Mouse (Mus musculus) neural tube, embryonic 11.5 days (tissue): ENCODE results near the gene Tvp23b. TPM values are rescaled to one million over a fixed set of nuclear protein-coding genes. Genes with fewer than 3 reads are reported as not detected.

Experiments used
- ATAC-seq: fragments of 200-750 bp; cut with Nextera tagmentation; 2 replicates; pipeline ENCODE4 v1.8.0; 2017; ENCODE audit warnings: moderate number of reproducible peaks, mild to moderate bottlenecking, moderate TSS enrichment, moderate library complexity; ENCODE audit not compliant: insufficient read depth, low FRiP score, low TSS enrichment
- DNase-seq: peaks from one replicate; pipeline ENCODE4 v3.0.0-alpha.2; 2015; ENCODE audit warnings: low spot score
- H3K27ac ChIP-seq: fragments of 300-500 bp; sonication (generic); 2 replicates; pipeline ENCODE4 v1.5.1; 2014; ENCODE audit warnings: low read depth, mild to moderate bottlenecking, low read length
- H3K27me3 ChIP-seq: fragments of 300-500 bp; sonication (generic); 2 replicates; pipeline ENCODE4 v1.6.1; 2014; ENCODE audit warnings: mild to moderate bottlenecking, low read length, mixed read lengths; ENCODE audit not compliant: control insufficient read depth, insufficient read depth
- H3K36me3 ChIP-seq: fragments of 300-500 bp; sonication (generic); 2 replicates; pipeline ENCODE4 v1.6.1; 2014; ENCODE audit warnings: mild to moderate bottlenecking, low read length, moderate library complexity, mixed read lengths; ENCODE audit not compliant: control insufficient read depth, insufficient read depth
- H3K4me1 ChIP-seq: fragments of 300-500 bp; sonication (generic); 2 replicates; pipeline ENCODE4 v1.6.1; 2014; ENCODE audit warnings: low read length, mixed read lengths; ENCODE audit not compliant: control insufficient read depth, insufficient read depth
- H3K4me2 ChIP-seq: fragments of 300-500 bp; sonication (generic); 2 replicates; pipeline ENCODE4 v1.6.1; 2014; ENCODE audit warnings: low read depth, mild to moderate bottlenecking, moderate library complexity
- H3K4me3 ChIP-seq: fragments of 300-500 bp; sonication (generic); 2 replicates; pipeline ENCODE4 v1.5.1; 2014; ENCODE audit warnings: low read depth, low read length
- H3K9ac ChIP-seq: fragments of 300-500 bp; sonication (generic); 2 replicates; pipeline ENCODE4 v1.6.1; 2014; ENCODE audit warnings: mild to moderate bottlenecking, low read length
- H3K9me3 ChIP-seq: fragments of 300-500 bp; sonication (generic); 2 replicates; pipeline ENCODE4 v1.6.1; 2016; ENCODE audit warnings: low read length; ENCODE audit not compliant: control insufficient read depth
- WGBS: fragments of 180-500 bp; shearing (Covaris S2); extraction: QIAGEN DNeasy Blood & Tissue Kit; methylation state at CpG from one replicate; pipeline ENCODE4 v1.1.7; 2014; 5-methylcytosine and 5-hydroxymethylcytosine counted together
- polyA plus RNA-seq: library from polyadenylated mRNA; unstranded; fragments of >200 nt; fragmentation: Nextera tagmentation; extraction: Ambion mirVana; gene quantifications from 2 replicates; pipeline ENCODE4 v1.2.1, GENCODE M21; 2014

Tvp23b gene
- polyA plus RNA-seq, 1 experiment from 2014 or later = 43.1 TPM

- no peak overlapping the region for H3K4me3 ChIP-seq
- no peak overlapping the region for H3K4me2 ChIP-seq
- H3K9ac ChIP-seq = no peak overlapping the region
- no peaks in the 10 kb centered on the region for H3K27me3 ChIP-seq
- no peak for DNase-seq
- no peak overlapping the region for H3K27ac ChIP-seq
- ATAC-seq = no peak
- peaks cover 7% of the 10 kb centered on the region for H3K4me1 ChIP-seq
- H3K9me3 ChIP-seq = no peaks in the 10 kb centered on the region
- 89% methylated on average over 1 of the region's 1 CpGs for WGBS
- H3K36me3 ChIP-seq = no peaks in the 10 kb centered on the region
These were observed 28.1 kb upstream of the Tvp23b start for GRCm38 (mm10) chr11:62851199-62851598.

DNA sequence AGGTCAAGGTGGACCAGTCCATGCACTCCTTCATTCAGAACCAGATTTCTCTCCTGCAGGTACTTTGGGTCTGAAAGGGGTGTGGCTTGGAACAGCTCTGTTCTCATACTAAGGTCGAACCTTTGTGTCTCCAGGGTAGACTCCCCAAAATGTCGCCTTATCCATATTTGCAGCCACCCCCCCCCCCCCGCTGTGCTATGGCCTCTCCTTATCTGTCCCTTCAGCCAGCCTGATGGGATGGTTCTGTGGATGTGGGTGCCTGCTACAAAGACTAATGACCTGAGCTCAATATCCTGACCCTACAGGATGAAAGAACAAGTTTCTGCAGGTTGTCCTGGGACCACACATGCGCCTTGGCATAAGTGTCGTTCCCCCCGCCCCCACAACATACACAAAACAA, 25.9 kb upstream of the Tvp23b start:
- ATAC-seq (no peak), DNase-seq (no peak)
- Histone ChIP-seq H3K9me3 (no peaks in the 10 kb centered on the region), H3K4me1 (peaks cover 2% of the 10 kb centered on the region; the same call in 1 of the 2 replicates), H3K36me3 (no peaks in the 10 kb centered on the region), H3K4me3 (no peak overlapping the region), H3K27ac (no peak overlapping the region), H3K4me2 (no peak overlapping the region), H3K9ac (no peak overlapping the region), H3K27me3 (no peaks in the 10 kb centered on the region)
- 90% methylated on average over 6 of the region's 6 CpGs for WGBS

- Histone ChIP-seq H3K27ac (no peak overlapping the region), H3K4me3 (no peak overlapping the region), H3K4me2 (no peak overlapping the region), H3K36me3 (no peaks in the 10 kb centered on the region), H3K9me3 (no peaks in the 10 kb centered on the region), H3K9ac (no peak overlapping the region), H3K27me3 (no peaks in the 10 kb centered on the region), H3K4me1 (no peaks in the 10 kb centered on the region)
- no peak for DNase-seq
- no peak for ATAC-seq
- WGBS = 84% methylated on average over 4 of the region's 4 CpGs
These were observed 13.7 kb upstream of the Tvp23b start for GRCm38 (mm10) chr11:62865562-62865961.

- Histone ChIP-seq H3K9me3 (no peaks in the 10 kb centered on the region), H3K4me2 (no peak overlapping the region), H3K27ac (no peak overlapping the region), H3K27me3 (no peaks in the 10 kb centered on the region), H3K4me3 (no peak overlapping the region), H3K9ac (no peak overlapping the region), H3K36me3 (no peaks in the 10 kb centered on the region), H3K4me1 (no peaks in the 10 kb centered on the region)
- WGBS = 84% methylated on average over 7 of the region's 7 CpGs
- no peak for DNase-seq
- ATAC-seq = no peak
These were observed 12.6 kb upstream of the Tvp23b start for GRCm38 (mm10) chr11:62866685-62867084.

DNA sequence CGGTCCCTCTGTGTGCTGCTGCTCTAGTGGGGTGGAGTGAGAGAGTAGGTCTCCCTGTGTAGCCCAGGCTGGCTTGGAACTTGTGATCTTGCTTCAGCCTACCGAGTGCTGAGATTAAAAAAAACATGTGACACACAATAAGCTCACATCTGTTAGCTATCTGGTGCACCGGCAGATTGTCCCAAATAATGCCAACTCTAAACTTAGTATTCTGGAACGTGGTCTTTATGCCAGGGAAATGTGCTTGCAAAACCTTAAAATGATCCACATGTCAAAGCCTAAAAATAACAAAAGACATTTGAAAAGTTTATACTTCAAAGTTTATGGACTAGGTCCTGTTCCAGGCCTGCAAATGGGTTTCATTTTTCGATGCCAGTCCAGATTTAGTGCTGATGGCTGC, 10.1 kb upstream of the Tvp23b start:
- Histone ChIP-seq H3K4me3 (no peak overlapping the region), H3K4me1 (no peaks in the 10 kb centered on the region), H3K27me3 (no peaks in the 10 kb centered on the region), H3K36me3 (no peaks in the 10 kb centered on the region), H3K9me3 (no peaks in the 10 kb centered on the region), H3K27ac (no peak overlapping the region), H3K4me2 (no peak overlapping the region), H3K9ac (no peak overlapping the region)
- ATAC-seq (no peak), DNase-seq (no peak)
- 80% methylated on average over 5 of the region's 5 CpGs for WGBS

- Histone ChIP-seq H3K4me3 (no peak overlapping the region), H3K27ac (no peak overlapping the region), H3K36me3 (no peaks in the 10 kb centered on the region), H3K27me3 (no peaks in the 10 kb centered on the region), H3K4me1 (no peaks in the 10 kb centered on the region), H3K9me3 (no peaks in the 10 kb centered on the region), H3K9ac (no peak overlapping the region), H3K4me2 (no peak overlapping the region)
- ATAC-seq = no peak
- 87% methylated on average over 8 of the region's 8 CpGs for WGBS
- DNase-seq = no peak
These were observed 9.4 kb upstream of the Tvp23b start for GRCm38 (mm10) chr11:62869715-62870371.

DNA sequence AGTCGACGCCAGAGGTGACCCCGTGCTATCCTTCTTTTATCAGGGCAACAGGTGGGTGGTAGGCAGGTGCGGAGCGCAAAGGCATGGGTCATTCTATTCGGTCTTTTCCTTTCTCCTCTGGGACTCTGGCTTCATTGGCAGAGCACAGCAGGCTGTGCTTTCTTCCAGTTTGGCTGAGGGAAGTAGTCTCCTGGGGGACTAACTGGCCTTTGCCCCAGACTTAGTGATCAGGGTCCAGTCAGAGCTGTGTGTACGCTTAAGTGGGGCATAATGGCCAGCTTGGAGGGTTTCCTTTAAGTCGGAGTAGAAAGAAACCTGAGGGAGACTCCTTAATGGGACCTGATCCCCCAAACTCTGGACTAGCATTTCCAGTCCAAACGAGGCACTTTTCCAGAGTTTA, 5.8 kb upstream of the Tvp23b start:
- ATAC-seq = no peak
- Histone ChIP-seq H3K27ac (no peak overlapping the region), H3K9ac (no peak overlapping the region), H3K9me3 (no peaks in the 10 kb centered on the region), H3K4me3 (no peak overlapping the region), H3K4me1 (no peaks in the 10 kb centered on the region), H3K27me3 (no peaks in the 10 kb centered on the region), H3K4me2 (no peak overlapping the region), H3K36me3 (no peaks in the 10 kb centered on the region)
- DNase-seq = no peak
- WGBS = 77% methylated on average over 9 of the region's 9 CpGs

GRCm38 (mm10) chr11:62875696-62876095, 3.6 kb upstream of the Tvp23b start:
- no peak overlapping the region for H3K4me2 ChIP-seq
- H3K9ac ChIP-seq = no peak overlapping the region
- H3K4me3 ChIP-seq = no peak overlapping the region
- H3K36me3 ChIP-seq = no peaks in the 10 kb centered on the region
- no peak overlapping the region for H3K27ac ChIP-seq
- WGBS = 80% methylated on average over 1 of the region's 1 CpGs
- no peaks in the 10 kb centered on the region for H3K4me1 ChIP-seq
- no peak for ATAC-seq
- no peaks in the 10 kb centered on the region for H3K9me3 ChIP-seq
- no peak for DNase-seq
- no peaks in the 10 kb centered on the region for H3K27me3 ChIP-seq

DNA sequence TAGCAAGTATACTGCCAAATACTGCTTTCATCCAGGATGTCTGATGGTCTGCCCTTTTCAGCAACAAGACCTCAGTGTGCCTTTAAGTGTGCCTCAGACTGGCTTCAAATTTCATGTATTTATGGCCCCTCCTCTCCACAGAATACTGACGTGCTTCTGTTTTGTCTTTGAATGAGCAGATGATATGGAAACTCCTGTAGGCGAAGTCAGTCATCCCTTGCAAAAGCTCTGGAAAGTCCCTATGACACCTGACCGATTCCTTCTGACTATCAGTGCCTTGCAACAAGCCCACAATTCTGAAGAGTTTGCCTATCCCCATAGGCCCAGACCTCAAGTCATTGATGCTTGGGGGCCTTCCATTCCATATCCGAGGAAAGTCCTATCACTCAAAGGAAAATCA, 2.8 kb upstream of the Tvp23b start:
- no peak for ATAC-seq
- Histone ChIP-seq H3K36me3 (no peaks in the 10 kb centered on the region), H3K9me3 (no peaks in the 10 kb centered on the region), H3K4me3 (no peak overlapping the region), H3K4me2 (no peak overlapping the region), H3K27ac (no peak overlapping the region), H3K27me3 (no peaks in the 10 kb centered on the region), H3K4me1 (no peaks in the 10 kb centered on the region), H3K9ac (no peak overlapping the region)
- WGBS = 87% methylated on average over 4 of the region's 4 CpGs
- DNase-seq = no peak
